Mouse (Mus musculus) limb, embryonic 11.5 days (tissue): ENCODE data around the gene Neu1. TPM values are rescaled to one million over a fixed set of nuclear protein-coding genes. Genes with fewer than 3 reads are reported as not detected.
"Not testable (repeated sequence)": the region's sequence is repeated elsewhere in the genome, so short reads cannot be mapped to it uniquely, and the experiment has no call there.

Source experiments
- ATAC-seq: fragments of 200-750 bp; cut with Nextera tagmentation; 2 replicates; pipeline ENCODE4 v1.8.0; 2017; ENCODE audit warnings: low read depth; ENCODE audit not compliant: insufficient number of reproducible peaks, low FRiP score, low TSS enrichment
- DNase-seq: peaks from one replicate; pipeline ENCODE4 v3.0.0-alpha.2; 2015; ENCODE audit warnings: low spot score
- H3K27ac ChIP-seq: fragments of 300-500 bp; sonication (generic); replicated peaks from 2 replicates; pipeline ENCODE4 v1.5.1; 2014; ENCODE audit warnings: low read depth, mild to moderate bottlenecking, low read length
- H3K27me3 ChIP-seq: fragments of 300-500 bp; sonication (generic); 2 replicates; pipeline ENCODE4 v1.6.1; 2014; ENCODE audit warnings: mild to moderate bottlenecking, low read length, mixed read lengths; ENCODE audit not compliant: control insufficient read depth, insufficient read depth
- H3K36me3 ChIP-seq: fragments of 300-500 bp; sonication (generic); 2 replicates; pipeline ENCODE4 v1.6.1; 2014; ENCODE audit warnings: mild to moderate bottlenecking, low read length, moderate library complexity, mixed read lengths; ENCODE audit not compliant: control insufficient read depth, insufficient read depth
- H3K4me1 ChIP-seq: fragments of 300-500 bp; sonication (generic); 2 replicates; pipeline ENCODE4 v1.6.1; 2014; ENCODE audit warnings: low read length, mixed read lengths; ENCODE audit not compliant: control insufficient read depth, insufficient read depth
- H3K4me2 ChIP-seq: fragments of 300-500 bp; sonication (generic); 2 replicates; pipeline ENCODE4 v1.6.1; 2014; ENCODE audit warnings: low read depth, mild to moderate bottlenecking, moderate library complexity; ENCODE audit not compliant: severe bottlenecking
- H3K4me3 ChIP-seq: fragments of 300-500 bp; sonication (generic); 2 replicates; pipeline ENCODE4 v1.5.1; 2014; ENCODE audit warnings: low read depth, low read length
- H3K9ac ChIP-seq: fragments of 300-500 bp; sonication (generic); 2 replicates; pipeline ENCODE4 v1.6.1; 2014; ENCODE audit warnings: mild to moderate bottlenecking, low read length
- H3K9me3 ChIP-seq: fragments of 300-500 bp; sonication (generic); 2 replicates; pipeline ENCODE4 v1.6.1; 2016; ENCODE audit warnings: low read length; ENCODE audit not compliant: control insufficient read depth
- WGBS: fragments of 180-500 bp; shearing (Covaris S2); extraction: QIAGEN DNeasy Blood & Tissue Kit; methylation state at CpG from one replicate; pipeline ENCODE4 v1.1.7; 2014; 5-methylcytosine and 5-hydroxymethylcytosine counted together
- polyA plus RNA-seq: library from polyadenylated mRNA; unstranded; fragments of >200 nt; fragmentation: Nextera tagmentation; extraction: Ambion mirVana; gene quantifications from 2 replicates; pipeline ENCODE4 v1.2.1, GENCODE M21; 2014

Gene Neu1
- polyA plus RNA-seq, 1 experiment from 2014 or later = 10.3 TPM

DNA sequence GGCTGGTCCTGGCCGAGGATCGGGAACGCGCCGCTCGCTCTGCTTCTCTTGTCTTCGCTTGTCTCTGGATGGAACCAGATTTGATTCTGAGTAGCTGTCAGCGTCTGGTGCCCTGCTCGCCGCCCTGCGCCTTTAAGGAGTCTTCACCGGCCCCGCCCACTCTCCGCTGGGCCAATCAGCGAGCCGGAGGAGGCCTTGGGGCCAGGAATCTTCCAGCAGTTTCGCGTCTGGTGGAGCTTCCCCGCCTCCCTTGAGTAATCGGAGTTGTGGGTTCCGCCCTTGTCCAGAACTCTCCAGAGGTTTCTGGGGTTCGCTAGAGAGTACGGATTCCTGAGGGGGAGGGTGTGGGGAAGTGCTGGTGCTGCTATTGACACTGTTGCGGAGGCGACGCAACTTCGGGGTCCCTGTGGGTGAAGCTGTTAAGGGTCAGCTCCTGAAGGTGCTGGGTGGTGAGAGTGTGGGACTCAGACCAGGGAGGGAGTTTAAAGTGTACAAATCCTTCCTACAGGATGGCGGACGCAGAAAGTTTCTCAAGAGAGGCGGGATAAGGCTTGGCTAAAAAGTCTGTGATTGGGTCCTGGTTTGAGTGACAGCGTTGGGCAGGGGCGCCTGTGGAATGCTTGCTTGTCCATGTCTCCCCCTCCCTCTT is 28.2 kb downstream of the Neu1 start, which contains the start of gene Hspa1b:
Gene Hspa1b, minus strand, starts transcription at position 109 of the 649 bp plus-strand sequence.
- H3K36me3 ChIP-seq, H3K4me1 ChIP-seq, H3K27me3 ChIP-seq, H3K9me3 ChIP-seq: not testable (repeated sequence)
- Histone ChIP-seq H3K4me2 (peak within 1 kb of the TSS; percentile 60), H3K9ac (peak within 1 kb of the TSS; percentile 59; the same call in 1 of the 2 replicates), H3K27ac (0 out of 2 replicates have a peak within 1 kb of the TSS, but pooled peaks have one; percentile 65), H3K4me3 (peak within 1 kb of the TSS; percentile 48)
- peak; percentile 85 for DNase-seq
- under 1% methylated on average over 29 of the region's 32 CpGs for WGBS
- ATAC-seq = peak; percentile 90

DNA sequence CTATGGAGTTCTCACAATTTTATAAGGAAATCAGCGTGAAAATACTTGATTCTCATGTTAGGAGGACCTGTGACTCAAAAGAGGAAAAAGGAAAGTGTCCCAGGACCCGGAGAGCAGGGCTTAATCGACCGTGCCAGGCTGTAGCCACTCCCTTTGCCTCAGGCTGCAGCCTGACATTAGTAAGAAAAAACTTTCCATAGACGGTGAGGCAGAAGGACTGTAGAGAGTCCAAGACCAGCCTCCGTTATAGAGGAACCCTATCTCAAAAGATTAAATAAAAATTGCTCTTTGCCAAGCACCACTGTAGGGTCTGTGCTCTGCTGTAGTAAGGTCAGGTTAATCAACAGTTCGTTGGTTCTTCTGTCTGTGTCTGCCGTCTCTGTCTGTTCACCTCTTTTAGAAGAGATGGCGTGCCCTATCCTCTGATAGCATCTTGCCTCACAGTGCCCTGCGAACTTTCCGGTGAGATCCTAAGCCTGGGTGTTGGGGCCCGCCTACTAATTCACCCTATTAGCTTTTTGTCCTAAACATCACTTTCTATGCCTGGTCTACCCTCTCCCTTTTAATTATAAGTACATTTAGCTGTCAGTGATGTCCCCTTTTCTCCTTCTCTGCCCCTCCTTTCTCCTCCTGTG is 28.9 kb downstream of the Neu1 start:
- no peak overlapping the region for H3K27ac ChIP-seq
- ATAC-seq = peak; percentile 24; the same call in 1 of the 2 replicates
- WGBS = 13% methylated on average over 12 of the region's 12 CpGs
- peak overlapping the region; percentile 48 for H3K4me3 ChIP-seq
- peak overlapping the region; percentile 43; the same call in 1 of the 2 replicates for H3K9ac ChIP-seq
- peaks cover 7% of the 10 kb centered on the region; the same call in 1 of the 2 replicates for H3K4me1 ChIP-seq
- no peaks in the 10 kb centered on the region for H3K36me3 ChIP-seq
- H3K27me3 ChIP-seq = peaks cover 5% of the 10 kb centered on the region; the same call in 1 of the 2 replicates
- H3K4me2 ChIP-seq = peak overlapping the region; percentile 60
- no peaks in the 10 kb centered on the region for H3K9me3 ChIP-seq
- DNase-seq = peak; percentile 45

DNA sequence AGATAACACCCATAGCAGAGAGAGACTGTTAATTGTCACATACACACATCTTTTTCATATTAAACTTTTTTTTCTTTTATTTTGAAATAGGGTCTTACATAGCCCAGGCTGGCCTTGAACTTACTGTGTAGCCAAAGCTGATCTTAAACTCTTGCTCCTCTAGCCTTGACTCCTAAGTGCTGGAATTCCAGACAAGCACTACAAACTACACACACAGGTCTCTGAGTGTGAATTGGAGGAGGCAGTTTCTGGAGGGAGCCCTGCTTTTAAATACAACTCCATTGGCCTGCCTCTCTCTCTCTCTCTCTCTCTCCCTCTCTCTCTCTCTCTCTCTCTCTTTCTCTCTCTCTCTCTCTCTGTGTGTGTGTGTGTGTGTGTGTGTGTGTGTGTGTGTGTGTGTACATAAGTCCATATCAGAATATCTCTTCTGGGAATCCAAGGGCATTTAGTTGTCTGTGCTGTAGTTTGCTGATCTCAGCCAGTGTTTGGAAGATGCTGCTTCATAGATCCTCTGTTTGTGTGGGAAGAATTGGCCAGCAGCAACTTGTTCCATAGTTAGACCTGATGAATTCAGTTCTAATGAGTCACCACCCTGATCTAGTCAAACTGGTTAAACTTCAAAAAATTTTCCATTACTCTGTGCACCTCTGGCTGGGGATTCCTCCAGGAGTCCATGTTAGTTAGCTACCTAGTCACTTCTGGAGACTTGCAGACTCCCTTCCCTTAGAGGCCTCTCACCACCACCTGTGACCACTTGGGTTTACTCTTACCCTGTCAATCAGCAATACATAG is 29.8 kb downstream of the Neu1 start:
- H3K9ac ChIP-seq = no peak overlapping the region
- peaks cover 4% of the 10 kb centered on the region; the same call in 1 of the 2 replicates for H3K27me3 ChIP-seq
- ATAC-seq (no peak), DNase-seq (no peak)
- H3K4me1 ChIP-seq = peaks cover 7% of the 10 kb centered on the region; the same call in 1 of the 2 replicates
- H3K9me3 ChIP-seq = no peaks in the 10 kb centered on the region
- no peak overlapping the region for H3K4me3 ChIP-seq
- H3K4me2 ChIP-seq = no peak overlapping the region
- no peaks in the 10 kb centered on the region for H3K36me3 ChIP-seq
- no peak overlapping the region for H3K27ac ChIP-seq

DNA sequence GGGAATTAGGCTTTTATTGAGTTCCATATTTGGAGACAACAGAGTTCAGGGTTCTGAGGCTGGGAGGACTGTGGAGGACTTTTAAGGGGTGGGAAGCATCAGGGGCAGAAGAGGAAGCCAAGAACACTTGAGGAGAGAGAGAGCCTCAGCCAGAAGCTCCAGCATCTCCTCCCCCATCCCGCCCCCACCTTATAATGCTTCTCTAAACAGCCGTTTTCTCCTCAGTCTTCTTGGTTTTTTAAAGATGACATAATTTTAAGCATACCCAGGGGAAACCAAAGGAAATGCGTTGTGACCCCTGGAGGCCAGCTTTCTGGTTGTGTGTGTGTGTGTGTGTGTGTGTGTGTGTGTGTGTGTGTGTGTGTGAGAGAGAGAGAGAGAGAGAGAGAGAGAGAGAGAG is 31.1 kb downstream of the Neu1 start:
- Histone ChIP-seq H3K27me3 (no peaks in the 10 kb centered on the region), H3K9me3 (no peaks in the 10 kb centered on the region), H3K36me3 (no peaks in the 10 kb centered on the region), H3K4me3 (no peak overlapping the region), H3K9ac (no peak overlapping the region), H3K4me1 (peaks cover 7% of the 10 kb centered on the region; the same call in 1 of the 2 replicates), H3K4me2 (no peak overlapping the region), H3K27ac (no peak overlapping the region)
- 33% methylated on average over 3 of the region's 3 CpGs for WGBS
- ATAC-seq (no peak), DNase-seq (no peak)

DNA sequence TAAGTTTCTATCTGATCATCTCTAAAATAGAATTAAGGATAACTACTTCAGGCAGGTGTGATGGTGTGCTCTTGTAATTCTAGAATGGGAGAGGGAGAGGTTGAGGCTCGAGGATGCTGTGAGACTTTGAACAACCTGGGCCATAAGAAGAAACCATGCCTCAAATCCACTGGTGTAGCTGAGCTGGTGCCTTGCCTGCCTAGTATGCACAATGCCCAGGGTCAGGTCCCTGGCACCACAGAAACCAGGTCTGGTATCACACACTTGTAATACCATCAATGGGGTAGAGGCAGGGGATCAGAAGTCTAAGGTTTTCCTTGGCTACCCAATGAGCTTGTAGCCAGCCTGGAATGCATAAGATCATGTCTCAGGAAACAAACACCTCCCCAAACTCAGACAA is 31.8 kb downstream of the Neu1 start:
- Histone ChIP-seq H3K4me3 (no peak overlapping the region), H3K9me3 (no peaks in the 10 kb centered on the region), H3K4me2 (no peak overlapping the region), H3K36me3 (no peaks in the 10 kb centered on the region), H3K9ac (no peak overlapping the region), H3K27me3 (peaks cover 2% of the 10 kb centered on the region; the same call in 1 of the 2 replicates), H3K4me1 (peaks cover 7% of the 10 kb centered on the region; the same call in 1 of the 2 replicates), H3K27ac (no peak overlapping the region)
- 38% methylated on average over 1 of the region's 1 CpGs for WGBS
- ATAC-seq = no peak
- no peak for DNase-seq

DNA sequence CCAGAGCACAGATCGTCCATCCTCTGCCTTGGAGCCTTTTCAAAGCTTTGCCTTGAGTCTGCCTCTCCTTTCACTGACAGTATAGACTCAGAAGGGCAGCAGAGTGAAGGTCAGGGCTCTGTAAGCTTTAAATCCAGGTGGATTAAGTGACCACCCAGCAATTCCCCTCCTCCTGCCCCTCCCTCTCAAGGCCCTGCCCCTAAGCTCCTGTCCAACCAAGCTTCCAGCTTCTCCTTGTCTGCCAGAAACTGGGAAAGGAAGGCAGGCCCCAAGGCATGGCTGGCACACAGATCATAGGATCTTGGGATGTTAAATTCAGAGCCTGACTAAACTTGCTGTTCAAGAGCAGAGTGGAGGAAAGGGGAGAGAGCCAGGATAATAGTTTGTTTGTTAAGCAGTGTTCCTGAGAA is 33.6 kb downstream of the Neu1 start:
- H3K9me3 ChIP-seq = no peaks in the 10 kb centered on the region
- DNase-seq = no peak
- H3K4me2 ChIP-seq = no peak overlapping the region
- peaks cover 20% of the 10 kb centered on the region for H3K27me3 ChIP-seq
- 10% methylated on average over 1 of the region's 1 CpGs for WGBS
- peaks cover 7% of the 10 kb centered on the region; the same call in 1 of the 2 replicates for H3K4me1 ChIP-seq
- no peak overlapping the region for H3K9ac ChIP-seq
- no peaks in the 10 kb centered on the region for H3K36me3 ChIP-seq
- H3K4me3 ChIP-seq = no peak overlapping the region
- H3K27ac ChIP-seq = no peak overlapping the region
- ATAC-seq = no peak

DNA sequence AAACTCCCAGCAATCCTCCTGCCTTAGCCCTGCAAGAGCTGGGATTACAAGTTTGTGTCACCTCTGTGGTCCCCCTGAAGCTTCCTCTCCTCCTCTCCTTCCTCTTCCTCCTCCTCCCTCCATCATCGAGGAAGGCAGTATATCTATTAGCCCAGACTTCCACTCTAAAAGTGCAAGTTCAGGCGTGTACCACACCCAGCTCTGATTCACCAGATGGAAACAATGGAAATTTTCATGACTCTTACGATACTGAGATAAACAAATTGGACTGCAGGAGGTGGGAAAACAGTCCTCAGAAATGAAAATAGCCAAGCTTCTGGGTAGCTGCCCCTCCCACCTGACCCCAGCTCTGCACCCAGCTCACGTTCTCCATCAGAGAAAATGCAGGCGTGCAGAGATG is 34.6 kb downstream of the Neu1 start:
- H3K36me3 ChIP-seq = no peaks in the 10 kb centered on the region
- WGBS = 80% methylated on average over 5 of the region's 5 CpGs
- DNase-seq = no peak
- no peak overlapping the region for H3K9ac ChIP-seq
- H3K4me1 ChIP-seq = no peaks in the 10 kb centered on the region
- peaks cover 22% of the 10 kb centered on the region for H3K27me3 ChIP-seq
- no peak overlapping the region for H3K4me3 ChIP-seq
- H3K9me3 ChIP-seq = no peaks in the 10 kb centered on the region
- H3K27ac ChIP-seq = no peak overlapping the region
- no peak overlapping the region for H3K4me2 ChIP-seq
- ATAC-seq = no peak

DNA sequence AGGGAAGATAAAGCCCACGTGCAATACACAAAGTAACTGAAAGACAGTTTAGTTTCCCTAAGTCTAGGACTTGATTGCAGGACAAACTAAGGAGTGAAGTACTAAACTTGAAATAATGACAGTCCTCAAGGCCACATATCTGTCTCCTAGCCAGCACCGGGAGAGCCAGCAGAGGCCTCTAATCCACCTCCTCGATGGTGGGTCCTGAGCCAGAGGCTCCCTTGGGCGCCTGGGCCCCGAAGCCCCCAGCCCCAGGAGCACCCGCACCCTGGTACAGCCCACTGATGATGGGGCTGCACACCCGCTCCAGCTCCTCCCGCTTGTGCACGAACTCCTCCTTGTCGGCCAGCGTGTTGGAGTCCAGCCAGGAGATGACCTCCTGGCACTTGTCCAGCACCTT is 38.8 kb downstream of the Neu1 start, which contains the start of gene Gm20481:
Gene Gm20481, plus strand, starts transcription at position 91 of the 400 bp plus-strand sequence.
- ATAC-seq, H3K36me3 ChIP-seq, DNase-seq, H3K9ac ChIP-seq, H3K4me1 ChIP-seq, H3K4me3 ChIP-seq, H3K9me3 ChIP-seq, H3K4me2 ChIP-seq, H3K27ac ChIP-seq: not testable (repeated sequence)
- peaks cover 22% of the 10 kb centered on the region for H3K27me3 ChIP-seq
- 64% methylated on average over 6 of the region's 11 CpGs for WGBS
